Mouse (Mus musculus) spleen, adult 2 months (tissue): ENCODE data around the gene Hsd3b4. TPM values are rescaled to one million over a fixed set of nuclear protein-coding genes. Genes with fewer than 3 reads are reported as not detected.
"Not testable (repeated sequence)": the region's sequence is repeated elsewhere in the genome, so short reads cannot be mapped to it uniquely, and the experiment has no call there.

Source experiments
- DNase-seq, 2 experiments: peaks; one replicate each; pipeline versions ENCODE4 v3.0.0 to v3.0.0-alpha.2; 2012 to 2021; ENCODE audit warnings: low spot score in 2 of 2, low read depth in 1 of 2
- H3K27ac ChIP-seq: fragments of 200-500 bp; 2 replicates; pipeline ENCODE4 v1.5.1; 2012; ENCODE audit warnings: low read length, inconsistent platforms; ENCODE audit not compliant: insufficient read depth
- H3K27me3 ChIP-seq: fragments of 200-500 bp; 2 replicates; pipeline ENCODE4 v1.6.1; 2012; ENCODE audit warnings: mild to moderate bottlenecking, moderate library complexity, low read length, inconsistent platforms; ENCODE audit not compliant: control insufficient read depth, insufficient read depth
- H3K36me3 ChIP-seq: fragments of 200-500 bp; 2 replicates; pipeline ENCODE4 v1.6.1; 2012; ENCODE audit warnings: mild to moderate bottlenecking, low read length, inconsistent platforms; ENCODE audit not compliant: control insufficient read depth, insufficient read depth
- H3K4me1 ChIP-seq: fragments of 200-500 bp; 2 replicates; pipeline ENCODE4 v1.6.1; 2011; ENCODE audit warnings: inconsistent platforms; ENCODE audit not compliant: control insufficient read depth, insufficient read depth, insufficient read length
- H3K4me3 ChIP-seq: fragments of 200-500 bp; 2 replicates; pipeline ENCODE4 v1.5.1; 2011; ENCODE audit warnings: mild to moderate bottlenecking, inconsistent platforms; ENCODE audit not compliant: insufficient read depth, insufficient read length; ENCODE audit errors: extremely low read depth
- WGBS: fragments of 180-500 bp; shearing (Covaris S2); methylation state at CpG from one replicate; pipeline ENCODE4 v1.1.7; 2018; 5-methylcytosine and 5-hydroxymethylcytosine counted together
- polyA plus RNA-seq: library from polyadenylated mRNA; depleted of rRNA; stranded (reverse); fragments of >200 nt; gene quantifications from 2 replicates; pipeline ENCODE4 v1.2.3, GENCODE M21; 2012; rRNA removed

Hsd3b4 gene
- not detected in 2 replicates for polyA plus RNA-seq

DNA sequence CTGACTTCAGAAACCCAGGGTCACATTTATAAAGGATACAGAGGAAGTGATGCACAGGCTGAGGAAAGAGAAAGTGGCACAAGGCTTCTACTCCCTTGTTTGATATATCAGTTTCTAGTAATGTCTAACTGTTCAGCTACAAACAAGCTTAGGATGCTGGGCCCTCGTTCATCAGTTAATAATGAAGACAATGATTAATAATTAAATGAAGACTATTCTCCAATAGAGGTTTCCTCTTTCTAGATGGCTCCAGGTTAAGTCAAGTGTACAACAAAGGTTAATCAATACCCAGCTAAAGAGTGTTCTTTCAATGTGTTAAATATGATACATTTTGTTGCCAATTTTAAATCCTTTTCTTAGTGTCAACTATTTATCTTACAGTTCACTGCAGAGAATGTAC is at the start of gene Hsd3b4:
TSS of gene Hsd3b4 (minus strand) at position 101 of the 400 bp plus-strand sequence.
- H3K4me3 ChIP-seq, H3K4me1 ChIP-seq, H3K27ac ChIP-seq, DNase-seq, H3K27me3 ChIP-seq, H3K36me3 ChIP-seq: not testable (repeated sequence)
- no CpG with 5 or more reads among the region's 1 CpGs for WGBS

DNA sequence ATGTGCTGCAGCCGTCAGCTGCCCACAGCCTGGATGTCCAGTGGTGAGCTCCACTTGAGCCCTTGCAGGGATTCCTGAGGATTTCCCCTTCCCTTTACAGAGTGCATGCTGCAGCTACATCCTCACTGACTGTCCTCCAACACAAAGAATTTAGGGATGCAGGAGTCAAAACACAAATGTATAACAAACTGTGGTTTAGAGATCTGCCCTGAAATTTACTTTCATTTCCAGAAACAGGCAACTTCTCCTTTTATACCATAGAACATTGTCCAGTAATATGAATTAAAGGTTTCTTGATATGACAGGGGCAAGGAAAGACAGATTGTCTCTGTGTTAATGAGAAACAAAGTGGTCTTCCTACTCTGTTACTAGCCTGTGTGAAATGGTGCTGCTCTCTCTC is 40.5 kb upstream of the Hsd3b4 start:
- WGBS = no CpG with 5 or more reads among the region's 1 CpGs
- not testable (repeated sequence) for H3K4me3 ChIP-seq, H3K36me3 ChIP-seq, DNase-seq, H3K27ac ChIP-seq, H3K4me1 ChIP-seq, H3K27me3 ChIP-seq

DNA sequence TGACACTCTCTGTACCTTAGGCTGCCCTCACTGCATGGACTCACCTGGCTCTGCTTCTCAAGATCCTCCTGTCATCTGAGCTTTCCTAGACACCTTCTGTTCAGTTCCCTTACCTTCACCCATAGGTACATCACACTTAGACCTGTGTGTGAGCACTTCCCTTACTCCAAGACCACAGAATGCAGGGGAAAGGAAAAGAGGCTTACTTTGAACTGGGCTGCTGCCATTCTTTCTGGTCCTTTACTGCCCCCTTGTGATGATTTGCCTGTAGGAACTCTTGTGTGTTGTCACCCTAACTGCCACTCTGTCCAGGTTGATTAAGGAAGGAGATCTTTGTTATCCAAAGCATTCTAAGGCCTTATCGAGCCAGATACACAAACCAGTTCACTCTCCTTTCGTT is 39.9 kb upstream of the Hsd3b4 start:
- not testable (repeated sequence) for H3K27ac ChIP-seq, H3K4me3 ChIP-seq, DNase-seq, H3K36me3 ChIP-seq, H3K27me3 ChIP-seq, H3K4me1 ChIP-seq
- WGBS = no CpG with 5 or more reads among the region's 2 CpGs

DNA sequence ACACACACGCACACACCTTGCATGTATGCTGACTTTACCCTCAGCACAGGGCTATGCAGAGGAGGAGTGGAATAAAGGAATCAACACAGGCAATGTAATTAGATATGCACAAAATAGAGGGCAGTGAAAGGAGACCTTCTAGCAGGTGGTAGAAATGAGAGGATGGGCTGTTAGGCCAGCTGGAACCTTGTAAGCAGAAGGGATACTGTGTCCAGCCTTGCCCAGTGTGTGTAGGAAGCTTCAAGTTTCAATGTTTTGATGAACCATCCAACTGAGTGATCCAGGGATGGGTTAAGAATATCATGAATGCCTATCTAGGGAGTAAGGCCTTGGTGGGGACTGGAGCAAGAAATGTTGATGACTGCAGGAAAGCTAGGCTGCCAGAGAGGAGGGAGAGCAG is 38.2 kb upstream of the Hsd3b4 start:
- H3K4me1 ChIP-seq, H3K27me3 ChIP-seq, H3K36me3 ChIP-seq, DNase-seq, H3K4me3 ChIP-seq, H3K27ac ChIP-seq: not testable (repeated sequence)
- no CpG with 5 or more reads among the region's 1 CpGs for WGBS

DNA sequence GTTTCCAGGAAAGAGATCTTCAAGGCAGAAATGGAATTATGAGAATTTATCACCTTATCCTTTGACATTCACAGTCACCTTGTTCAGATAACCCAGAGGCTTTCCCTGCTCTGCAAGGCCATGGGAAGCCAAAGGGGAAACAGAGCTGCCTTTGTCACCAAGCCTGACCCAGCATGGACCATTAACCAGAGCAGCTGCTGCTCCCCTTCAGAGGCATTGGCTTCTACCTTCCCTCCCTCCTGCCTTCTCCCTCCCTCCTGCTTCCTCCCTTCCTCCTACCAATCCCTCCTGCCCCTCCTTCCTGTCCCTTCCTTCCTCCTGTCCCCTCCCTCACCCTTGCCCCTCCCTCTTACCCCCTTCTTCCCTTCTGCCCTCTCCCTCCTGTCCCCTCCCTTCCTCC is 37.3 kb upstream of the Hsd3b4 start:
- H3K27me3 ChIP-seq = not testable (repeated sequence)

DNA sequence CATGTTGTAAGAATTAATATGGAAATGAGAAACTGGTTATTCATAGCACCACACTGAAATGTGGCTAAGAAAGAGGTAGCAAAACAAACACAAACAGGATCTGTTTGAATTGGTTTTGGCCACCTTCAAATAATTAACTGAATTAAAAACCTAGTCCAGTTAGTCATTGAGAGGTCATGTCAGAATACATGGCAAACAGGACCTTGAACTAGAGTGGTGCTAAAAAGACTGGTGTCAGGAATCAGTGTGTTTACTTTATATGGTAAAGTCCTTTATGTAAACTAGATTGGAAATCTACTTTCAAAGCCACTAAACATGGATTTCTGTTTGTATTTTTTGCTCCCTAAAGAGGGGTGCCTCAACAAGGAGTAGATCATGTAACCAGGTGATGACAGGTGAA is 14.7 kb upstream of the Hsd3b4 start:
- not testable (repeated sequence) for H3K27ac ChIP-seq, H3K36me3 ChIP-seq, H3K4me1 ChIP-seq, DNase-seq, H3K4me3 ChIP-seq, H3K27me3 ChIP-seq

More for the DNA sequence above, 37.3 kb upstream of the Hsd3b4 start:
- H3K36me3 ChIP-seq, H3K4me1 ChIP-seq, DNase-seq, H3K27ac ChIP-seq, H3K4me3 ChIP-seq: not testable (repeated sequence)

DNA sequence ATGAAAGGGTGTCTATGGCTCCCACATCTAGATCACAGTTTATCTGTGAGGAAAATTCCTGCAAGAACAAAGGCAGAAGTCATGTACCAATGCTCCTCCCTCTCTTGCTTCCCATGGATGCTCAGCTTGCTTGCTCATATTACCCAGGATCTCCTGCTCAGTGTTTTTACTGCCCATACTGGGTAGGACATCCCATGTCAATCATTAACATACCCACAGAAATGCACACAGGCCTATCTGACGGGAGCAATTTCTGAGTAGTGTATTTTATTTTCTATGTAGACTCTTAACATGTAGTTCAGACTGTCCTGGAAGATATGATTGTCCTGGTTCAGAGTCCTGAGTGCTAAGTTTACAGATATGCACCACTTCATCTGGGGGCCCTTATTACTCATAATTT is 14.2 kb upstream of the Hsd3b4 start:
- H3K4me3 ChIP-seq, H3K4me1 ChIP-seq, H3K27ac ChIP-seq, H3K36me3 ChIP-seq, H3K27me3 ChIP-seq, DNase-seq: not testable (repeated sequence)
- WGBS = no CpG with 5 or more reads among the region's 1 CpGs

DNA sequence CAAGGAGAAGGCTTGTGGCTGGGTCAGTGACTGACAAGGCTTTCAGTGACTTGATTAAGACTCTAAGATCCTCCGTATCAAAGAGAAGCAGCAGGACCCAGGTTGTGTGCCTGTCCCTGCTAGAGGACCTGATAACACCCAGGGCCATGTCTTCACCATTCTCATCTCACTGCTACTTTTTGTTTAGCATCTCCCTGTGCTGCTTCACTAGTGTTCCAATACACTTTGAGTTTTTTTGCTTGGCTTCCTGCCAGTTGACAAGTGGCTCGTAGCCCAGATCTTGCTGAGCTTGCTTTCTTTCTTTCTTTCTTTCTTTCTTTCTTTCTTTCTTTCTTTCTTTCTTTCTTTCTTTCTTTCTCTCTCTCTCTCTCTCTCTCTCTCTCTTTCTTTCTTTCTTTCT is 12.5 kb upstream of the Hsd3b4 start:
- not testable (repeated sequence) for H3K27ac ChIP-seq

DNA sequence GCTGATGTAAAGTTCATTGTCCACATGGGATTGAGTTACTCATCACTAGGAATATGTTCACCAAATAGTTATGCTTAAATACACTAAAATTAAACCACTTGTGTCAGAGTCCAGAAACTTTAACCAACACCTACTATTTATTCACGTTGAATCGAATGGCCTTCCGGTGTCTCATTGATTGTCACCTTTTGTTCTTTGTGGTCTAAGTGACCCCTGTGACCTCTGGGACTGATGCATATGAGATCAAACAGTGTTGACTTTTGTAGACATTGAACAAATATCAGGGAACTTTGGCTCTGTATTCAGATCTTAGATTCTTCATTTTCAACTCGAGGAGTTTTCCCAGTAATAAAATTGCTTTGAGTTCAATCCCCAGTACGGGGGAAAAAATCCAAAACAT is 3.1 kb downstream of the Hsd3b4 start:
- H3K27me3 ChIP-seq, H3K36me3 ChIP-seq, DNase-seq, H3K4me1 ChIP-seq, H3K4me3 ChIP-seq, H3K27ac ChIP-seq: not testable (repeated sequence)
- no CpG with 5 or more reads among the region's 5 CpGs for WGBS

More for the DNA sequence above, 12.5 kb upstream of the Hsd3b4 start:
- H3K4me3 ChIP-seq, H3K36me3 ChIP-seq, DNase-seq, H3K27me3 ChIP-seq, H3K4me1 ChIP-seq: not testable (repeated sequence)
- WGBS = 75% methylated on average over 1 of the region's 2 CpGs

DNA sequence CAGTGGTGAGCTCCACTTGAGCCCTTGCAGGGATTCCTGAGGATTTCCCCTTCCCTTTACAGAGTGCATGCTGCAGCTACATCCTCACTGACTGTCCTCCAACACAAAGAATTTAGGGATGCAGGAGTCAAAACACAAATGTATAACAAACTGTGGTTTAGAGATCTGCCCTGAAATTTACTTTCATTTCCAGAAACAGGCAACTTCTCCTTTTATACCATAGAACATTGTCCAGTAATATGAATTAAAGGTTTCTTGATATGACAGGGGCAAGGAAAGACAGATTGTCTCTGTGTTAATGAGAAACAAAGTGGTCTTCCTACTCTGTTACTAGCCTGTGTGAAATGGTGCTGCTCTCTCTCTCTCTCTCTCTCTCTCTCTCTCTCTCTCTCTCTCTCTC is 12.9 kb downstream of the Hsd3b4 start:
- H3K27ac ChIP-seq, H3K36me3 ChIP-seq, H3K4me3 ChIP-seq, H3K27me3 ChIP-seq, DNase-seq, H3K4me1 ChIP-seq: not testable (repeated sequence)

DNA sequence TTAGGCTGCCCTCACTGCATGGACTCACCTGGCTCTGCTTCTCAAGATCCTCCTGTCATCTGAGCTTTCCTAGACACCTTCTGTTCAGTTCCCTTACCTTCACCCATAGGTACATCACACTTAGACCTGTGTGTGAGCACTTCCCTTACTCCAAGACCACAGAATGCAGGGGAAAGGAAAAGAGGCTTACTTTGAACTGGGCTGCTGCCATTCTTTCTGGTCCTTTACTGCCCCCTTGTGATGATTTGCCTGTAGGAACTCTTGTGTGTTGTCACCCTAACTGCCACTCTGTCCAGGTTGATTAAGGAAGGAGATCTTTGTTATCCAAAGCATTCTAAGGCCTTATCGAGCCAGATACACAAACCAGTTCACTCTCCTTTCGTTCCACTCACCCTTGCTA is 13.6 kb downstream of the Hsd3b4 start:
- DNase-seq, H3K27ac ChIP-seq, H3K4me1 ChIP-seq, H3K4me3 ChIP-seq, H3K36me3 ChIP-seq, H3K27me3 ChIP-seq: not testable (repeated sequence)
- WGBS = no CpG with 5 or more reads among the region's 2 CpGs

DNA sequence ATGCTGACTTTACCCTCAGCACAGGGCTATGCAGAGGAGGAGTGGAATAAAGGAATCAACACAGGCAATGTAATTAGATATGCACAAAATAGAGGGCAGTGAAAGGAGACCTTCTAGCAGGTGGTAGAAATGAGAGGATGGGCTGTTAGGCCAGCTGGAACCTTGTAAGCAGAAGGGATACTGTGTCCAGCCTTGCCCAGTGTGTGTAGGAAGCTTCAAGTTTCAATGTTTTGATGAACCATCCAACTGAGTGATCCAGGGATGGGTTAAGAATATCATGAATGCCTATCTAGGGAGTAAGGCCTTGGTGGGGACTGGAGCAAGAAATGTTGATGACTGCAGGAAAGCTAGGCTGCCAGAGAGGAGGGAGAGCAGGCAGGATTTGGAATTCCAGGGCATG is 15.3 kb downstream of the Hsd3b4 start:
- H3K27me3 ChIP-seq, DNase-seq, H3K27ac ChIP-seq, H3K4me1 ChIP-seq, H3K4me3 ChIP-seq, H3K36me3 ChIP-seq: not testable (repeated sequence)
